In genomic region chr6:88226570-88226994, GRCm38 (mm10) we compare ENCODE assay signal across 13 mouse cellular contexts. TPM values are rescaled to one million over a fixed set of nuclear protein-coding genes. Genes with fewer than 3 reads are reported as not detected.
DNase-seq lines count a peak whose midpoint lies in the region; ATAC-seq and TF ChIP-seq lines count a peak whose summit lies in the region.
"Had no signal": no experiment of that assay in that cellular context is flagged by ENCODE, and none has a peak within 500 bp of the region (broad histone marks: within the 10 kb centered on the region; RNA-seq: fewer than 3 reads in every experiment).

No protein-coding gene starts in this region.

- DNase-seq in heart, adult 2 months = no peak
- DNase-seq in heart, adult 18-20 months = no peak
- DNase-seq in G1E (ENCODE audit: low spot score) = peak; percentile 63
- DNase-seq in left cerebral cortex, adult 9 months (ENCODE audit: low spot score in 2 of 2) = no peak
- DNase-seq in frontal cortex, postnatal 36 days (ENCODE audit: low spot score in 2 of 2) = no peak
- DNase-seq in gastrocnemius, postnatal 4 days (ENCODE audit: low spot score in 2 of 2) = no peak
- DNase-seq: kidney, postnatal 10 days; right cerebral cortex, adult 18-20 months had no signal

- 0 out of 2 replicates have a peak, but pooled peaks have one; percentile 27 for TF ChIP-seq CTCF in heart, adult 2 months (IDR thresholded peaks at IDR 0.05)
- no peak for TF ChIP-seq CTCF in G1E (IDR thresholded peaks at IDR 0.05; ENCODE audit: low read depth, low read length)

- H3K4me3 ChIP-seq in heart, adult 2 months = no peak overlapping the region
- H3K4me3 ChIP-seq in G1E (ENCODE audit: low read depth, low read length) = peak overlapping the region; percentile 55; the same call in 1 of the 2 replicates
- H3K4me3 ChIP-seq in forebrain, embryonic 12.5 days (replicated peaks) = no peak overlapping the region
- H3K4me3 ChIP-seq: megakaryocyte, embryonic 14.5 days had no signal

- H3K9me3 ChIP-seq in G1E (replicated peaks) = no peaks in the 10 kb centered on the region
- H3K9me3 ChIP-seq in forebrain, embryonic 12.5 days = no peaks in the 10 kb centered on the region

- TF ChIP-seq POLR2A in heart, adult 2 months (IDR thresholded peaks at IDR 0.05; ENCODE audit: insufficient read depth, low read depth, low read length) = no peak

- 42% methylated on average over 5 of the region's 5 CpGs for WGBS in heart, adult 2 months
- 11% methylated on average over 5 of the region's 5 CpGs for WGBS in forebrain, embryonic 12.5 days

- TF ChIP-seq EP300 in heart, adult 2 months (IDR thresholded peaks at IDR 0.05; ENCODE audit: insufficient read depth, low read depth, low read length) = no peak

- no peaks in the 10 kb centered on the region for H3K27me3 ChIP-seq in heart, adult 2 months (ENCODE audit: control insufficient read depth, insufficient read depth, low read length)
- peaks cover 84% of the 10 kb centered on the region for H3K27me3 ChIP-seq in G1E (ENCODE audit: insufficient read depth, low read length)
- peaks cover 30% of the 10 kb centered on the region for H3K27me3 ChIP-seq in forebrain, embryonic 12.5 days

- H3K27ac ChIP-seq in heart, adult 2 months = no peak overlapping the region
- H3K27ac ChIP-seq in forebrain, embryonic 12.5 days = no peak overlapping the region

- ATAC-seq in G1E (ENCODE audit: extremely low read depth, insufficient number of reproducible peaks, low FRiP score, poor library complexity, severe bottlenecking) = peak; percentile 67
- ATAC-seq in forebrain, embryonic 12.5 days (ENCODE audit: low FRiP score) = peak; percentile 59; the same call in 1 of the 2 replicates
- peak; percentile 21; the same call in 1 of the 2 replicates for ATAC-seq in megakaryocyte progenitor cell, adult 5-6 weeks (replicated peaks; ENCODE audit: poor library complexity)

- H3K4me2 ChIP-seq in forebrain, embryonic 12.5 days = no peak overlapping the region

- H3K4me1 ChIP-seq in heart, adult 2 months (ENCODE audit: control insufficient read depth, insufficient read depth, low read length) = no peaks in the 10 kb centered on the region
- peaks cover 65% of the 10 kb centered on the region for H3K4me1 ChIP-seq in G1E (ENCODE audit: insufficient read depth, low read depth, low read length)
- peaks cover 16% of the 10 kb centered on the region; the same call in 1 of the 2 replicates for H3K4me1 ChIP-seq in forebrain, embryonic 12.5 days

- H3K79me2 ChIP-seq in heart, adult 2 months (replicated peaks; ENCODE audit: control insufficient read depth, insufficient read depth, low read length) = no peaks in the 10 kb centered on the region

- no peaks in the 10 kb centered on the region for H3K36me3 ChIP-seq in heart, adult 2 months (ENCODE audit: control insufficient read depth, insufficient read depth, low read length)
- no peaks in the 10 kb centered on the region for H3K36me3 ChIP-seq in G1E (replicated peaks)
- no peaks in the 10 kb centered on the region for H3K36me3 ChIP-seq in forebrain, embryonic 12.5 days (replicated peaks)

- intact Hi-C loops in heart, adult 2 months (cut with DNase I) = loop anchor here (2.0 kb wide), 1 partner anchor 20 kb away; no protein-coding TSS in a partner anchor

- no peak overlapping the region for H3K9ac ChIP-seq in heart, adult 2 months (ENCODE audit: low read depth, low read length)
- H3K9ac ChIP-seq in forebrain, embryonic 12.5 days = no peak overlapping the region

RNA-seq across cellular contexts. Expression of gene Dnajb8, which starts 4.5 kb away (rescaled TPM):
- total RNA-seq in heart, adult 2 months (2021) = not detected
- 0.29 TPM in 1 of 2 replicates, not detected in the other for polyA plus RNA-seq in heart, adult 2 months (2012; rRNA removed)
- not detected for total RNA-seq in heart, adult 18-20 months (2021)
- total RNA-seq in G1E (2014; fragmentation: Nextera tagmentation) (not detected in 2 replicates), G1E (2017) (0.11 TPM in 1 of 2 replicates, not detected in the other)
- not detected in 2 replicates for polyA plus RNA-seq in G1E (2012)
- polyA plus RNA-seq in forebrain, embryonic 12.5 days (2016; fragmentation: Nextera tagmentation; extraction: Ambion mirVana) = not detected in 2 replicates
- not detected in 2 replicates for total RNA-seq in megakaryocyte progenitor cell, adult 5-6 weeks (2015)
- not detected in 2 replicates for total RNA-seq in megakaryocyte progenitor cell, adult 5-6 weeks (2017)
- total RNA-seq in gastrocnemius, postnatal 4 days (2021) = not detected
- total RNA-seq: heart, adult 8-10 months; left cerebral cortex, postnatal 14 days had no signal

RNA-seq across cellular contexts. Expression of gene Gata2, which starts 32.9 kb away (rescaled TPM):
- 10 to 100 TPM; 17.8 to 19.6 TPM for total RNA-seq in heart, adult 2 months (2021)
- 14.3 and 18.7 TPM in 2 replicates for polyA plus RNA-seq in heart, adult 2 months (2012; rRNA removed)
- total RNA-seq in heart, adult 18-20 months (2021) = 10 to 100 TPM; 18.1 to 23.4 TPM
- total RNA-seq in G1E (2014; fragmentation: Nextera tagmentation) = 264 and 265 TPM in 2 replicates
- 127 and 145 TPM in 2 replicates for total RNA-seq in G1E (2017)
- 1,748 and 2,211 TPM in 2 replicates for polyA plus RNA-seq in G1E (2012)
- 9.4 and 14.6 TPM in 2 replicates for polyA plus RNA-seq in forebrain, embryonic 12.5 days (2016; fragmentation: Nextera tagmentation; extraction: Ambion mirVana)
- 11.2 and 19.8 TPM in 2 replicates for total RNA-seq in megakaryocyte progenitor cell, adult 5-6 weeks (2015)
- 6.0 and 10.1 TPM in 2 replicates for total RNA-seq in megakaryocyte progenitor cell, adult 5-6 weeks (2017)
- 1 to 10 TPM; 6.2 to 7.9 TPM for total RNA-seq in gastrocnemius, postnatal 4 days (2021)

Comparison
In these comparisons a context has a peak if more than half of its experiments do, and no peak if none do; other contexts are left out.
1. RNA of gene Gata2, which starts 32.9 kb away (total RNA-seq): 127 to 265 TPM in G1E; 18.1 to 23.4 TPM in heart, adult 18-20 months, 6.0 to 19.8 TPM in megakaryocyte progenitor cell, adult 5-6 weeks, 17.8 to 19.6 TPM in heart, adult 2 months and 6.2 to 7.9 TPM in gastrocnemius, postnatal 4 days; every median in the first group is over 4 times any median in the second.
2. Peak in every context shown above with its lines, with median percentiles within 50 percentile points of each other: ATAC-seq.